Mouse (Mus musculus): Measurements from ENCODE around the gene Smim24.

DNA sequence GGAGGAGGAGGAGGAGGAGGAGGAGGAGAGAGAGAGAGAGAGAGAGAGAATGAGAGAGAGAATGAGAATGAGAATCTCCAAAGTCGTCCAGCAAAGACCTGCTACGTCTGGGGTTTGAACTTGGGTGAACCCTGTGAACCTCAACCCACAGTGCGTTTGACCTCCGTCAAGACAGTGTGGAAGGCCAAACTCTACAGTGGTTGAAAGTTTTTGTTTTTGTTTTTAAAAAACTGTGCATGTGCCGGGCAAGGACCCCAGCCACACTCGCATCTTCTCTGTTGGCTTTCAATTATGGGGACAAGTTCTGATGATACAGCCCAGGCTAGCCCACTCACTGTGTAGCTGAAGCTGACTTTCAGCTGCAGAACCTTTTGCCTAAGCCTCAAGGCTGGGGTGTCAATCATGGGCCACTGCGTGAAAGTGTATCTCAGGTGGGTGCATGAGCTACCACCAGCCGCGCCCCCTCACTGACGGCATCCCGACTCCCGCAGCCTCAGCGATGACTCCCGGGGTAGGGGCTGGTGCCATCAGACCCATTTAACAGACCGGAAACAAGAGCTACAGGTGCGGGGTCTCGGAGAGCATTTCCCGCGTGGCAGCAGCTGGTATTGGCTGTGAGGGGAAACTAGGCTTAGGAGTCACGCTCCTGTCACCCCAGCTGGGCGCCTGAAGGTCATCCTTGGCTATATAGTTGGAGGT is 39.5 kb downstream of the Smim24 start:
- peak; percentile 50; the same call in 1 of the 2 replicates for TF ChIP-seq CTCF (IDR thresholded peaks at IDR 0.05; ENCODE audit: insufficient read depth, low read depth, low read length)
- no peak for TF ChIP-seq POLR2A (IDR thresholded peaks at IDR 0.05; ENCODE audit: insufficient read depth, low read depth, low read length)
